Mouse (Mus musculus) CH12.LX (cell line): ENCODE results near the gene Ubald2. TPM values are rescaled to one million over a fixed set of nuclear protein-coding genes. Genes with fewer than 3 reads are reported as not detected.
"Not testable (repeated sequence)": the region's sequence is repeated elsewhere in the genome, so short reads cannot be mapped to it uniquely, and the experiment has no call there.

Source experiments
- DNase-seq: peaks from one replicate; pipeline ENCODE4 v3.0.0-alpha.2; 2013; ENCODE audit errors: extremely low read depth
- H3K27ac ChIP-seq: 2 replicates; pipeline ENCODE4 v1.5.1; 2012; ENCODE audit warnings: low read depth, mild to moderate bottlenecking, control low read depth, moderate library complexity; ENCODE audit not compliant: insufficient read depth
- H3K27me3 ChIP-seq: replicated peaks from 2 replicates; pipeline ENCODE3; 2012; ENCODE audit warnings: inconsistent platforms
- H3K36me3 ChIP-seq, 2 experiments: replicated peaks in 1 of 2; 2 replicates each; pipeline versions ENCODE3 to v1.6.1; 2012; ENCODE audit warnings: inconsistent platforms in 1 of 2, low read length in 1 of 2, mild to moderate bottlenecking in 1 of 2, mixed read lengths in 1 of 2, moderate library complexity in 1 of 2; ENCODE audit not compliant: control insufficient read depth in 1 of 2, insufficient read depth in 1 of 2
- H3K4me1 ChIP-seq, 2 experiments: 2 replicates each; pipeline ENCODE4 v1.6.1; 2012; ENCODE audit warnings: inconsistent platforms in 1 of 2, moderate library complexity in 1 of 2; ENCODE audit not compliant: insufficient read depth in 2 of 2, control insufficient read depth in 1 of 2
- H3K4me2 ChIP-seq: 2 replicates; pipeline ENCODE4 v1.6.1; 2012; ENCODE audit warnings: low read depth, mild to moderate bottlenecking, control low read depth; ENCODE audit not compliant: poor library complexity, insufficient read depth, severe bottlenecking
- H3K4me3 ChIP-seq, 3 experiments: fragments of 150-350 bp in 1 of 3; sonication (generic) in 1 of 3; replicated peaks in 1 of 3; 2 replicates each; pipeline versions ENCODE3 to v1.5.1; 2011 to 2012; ENCODE audit warnings: low read depth in 2 of 3, low read length in 2 of 3, mild to moderate bottlenecking in 2 of 3, moderate library complexity in 2 of 3, control low read depth in 1 of 3, improper control_type of control experiment in 1 of 3, inconsistent platforms in 1 of 3, mixed read lengths in 1 of 3; ENCODE audit not compliant: poor library complexity in 1 of 3
- H3K79me2 ChIP-seq: replicated peaks from 2 replicates; pipeline ENCODE4 v1.6.1; 2012; ENCODE audit warnings: mild to moderate bottlenecking, moderate library complexity; ENCODE audit not compliant: control insufficient read depth, poor library complexity, insufficient read depth, severe bottlenecking; ENCODE audit errors: extremely low read depth
- H3K9ac ChIP-seq: 2 replicates; pipeline ENCODE4 v1.6.1; 2012; ENCODE audit warnings: low read depth, mild to moderate bottlenecking, control low read depth, moderate library complexity; ENCODE audit not compliant: insufficient read depth
- H3K9me3 ChIP-seq: replicated peaks from 2 replicates; pipeline ENCODE3; 2012; ENCODE audit warnings: low read length, inconsistent platforms, mixed read lengths
- BHLHE40 ChIP-seq: IDR thresholded peaks from 2 replicates; pipeline ENCODE4 v1.6.1; 2011; ENCODE audit warnings: mild to moderate bottlenecking, low read depth, low read length, improper control_type of control experiment
- CHD1 ChIP-seq: IDR thresholded peaks from 2 replicates; pipeline ENCODE4 v1.6.1; 2012; ENCODE audit warnings: low read depth, low read length, improper control_type of control experiment, inconsistent platforms
- CHD2 ChIP-seq: IDR thresholded peaks from 2 replicates; pipeline ENCODE4 v1.6.1; 2011; ENCODE audit warnings: low read length, improper control_type of control experiment
- E2F4 ChIP-seq: IDR thresholded peaks from 2 replicates; pipeline ENCODE4 v1.6.1; 2011; ENCODE audit warnings: low read depth, low read length, improper control_type of control experiment; ENCODE audit not compliant: insufficient replicate concordance
- ELF1 ChIP-seq: IDR thresholded peaks from 2 replicates; pipeline ENCODE4 v1.6.1; 2014; ENCODE audit warnings: low read depth, mild to moderate bottlenecking, inconsistent platforms, low read length, improper control_type of control experiment
- EP300 ChIP-seq: IDR thresholded peaks from 2 replicates; pipeline ENCODE4 v1.6.1; 2011; ENCODE audit warnings: low read length, improper control_type of control experiment
- ETS1 ChIP-seq: conservative IDR thresholded peaks from 2 replicates; pipeline ENCODE4 v1.6.1; 2012; ENCODE audit warnings: low read depth, mild to moderate bottlenecking, inconsistent platforms, low read length, improper control_type of control experiment, moderate library complexity
- GABPA ChIP-seq: IDR thresholded peaks from 2 replicates; pipeline ENCODE4 v1.6.1; 2012; ENCODE audit warnings: low read depth, low read length, improper control_type of control experiment, inconsistent platforms; ENCODE audit not compliant: insufficient replicate concordance
- IRF4 ChIP-seq: IDR thresholded peaks from 2 replicates; pipeline ENCODE4 v1.6.1; 2014; ENCODE audit warnings: low read depth, mild to moderate bottlenecking, inconsistent platforms, low read length, improper control_type of control experiment
- JUND ChIP-seq: conservative IDR thresholded peaks from 2 replicates; pipeline ENCODE4 v1.6.1; 2011; ENCODE audit warnings: low read depth, low read length, improper control_type of control experiment
- KAT2A ChIP-seq: IDR thresholded peaks from 2 replicates; pipeline ENCODE4 v1.6.1; 2012; ENCODE audit warnings: low read length, improper control_type of control experiment, inconsistent platforms; ENCODE audit not compliant: insufficient replicate concordance
- MAX ChIP-seq: IDR thresholded peaks from 2 replicates; pipeline ENCODE4 v1.6.1; 2011; ENCODE audit warnings: low read length, improper control_type of control experiment
- MAZ ChIP-seq: IDR thresholded peaks from 2 replicates; pipeline ENCODE4 v1.6.1; 2012; ENCODE audit warnings: low read depth, mild to moderate bottlenecking, inconsistent platforms, low read length, improper control_type of control experiment, moderate library complexity
- MEF2A ChIP-seq: IDR thresholded peaks from 2 replicates; pipeline ENCODE4 v1.6.1; 2014; ENCODE audit warnings: low read depth, mild to moderate bottlenecking, inconsistent platforms, low read length, improper control_type of control experiment, borderline replicate concordance
- MXI1 ChIP-seq: IDR thresholded peaks from 2 replicates; pipeline ENCODE4 v1.6.1; 2011; ENCODE audit warnings: mild to moderate bottlenecking, low read depth, low read length, improper control_type of control experiment
- MYC ChIP-seq: IDR thresholded peaks from 2 replicates; pipeline ENCODE4 v1.6.1; 2011; ENCODE audit warnings: low read depth, mild to moderate bottlenecking, improper control_type of control experiment, low read length
- NELFE ChIP-seq: IDR thresholded peaks from 2 replicates; pipeline ENCODE4 v1.6.1; 2011; ENCODE audit warnings: low read depth, low read length, improper control_type of control experiment
- NRF1 ChIP-seq: IDR thresholded peaks from 2 replicates; pipeline ENCODE4 v1.6.1; 2014; ENCODE audit warnings: low read depth, mild to moderate bottlenecking, inconsistent platforms, low read length, improper control_type of control experiment, moderate library complexity
- POLR2A ChIP-seq: IDR thresholded peaks from 2 replicates; pipeline ENCODE4 v1.6.1; 2011; ENCODE audit warnings: low read depth, mild to moderate bottlenecking, improper control_type of control experiment, low read length
- POLR2AphosphoS2 ChIP-seq: IDR thresholded peaks from 2 replicates; pipeline ENCODE4 v1.6.1; 2011; ENCODE audit warnings: low read depth, low read length, improper control_type of control experiment
- RAD21 ChIP-seq: IDR thresholded peaks from 2 replicates; pipeline ENCODE4 v1.6.1; 2011; ENCODE audit warnings: low read depth, mild to moderate bottlenecking, low read length, improper control_type of control experiment, moderate library complexity
- RCOR1 ChIP-seq: conservative IDR thresholded peaks from 2 replicates; pipeline ENCODE4 v1.6.1; 2012; ENCODE audit warnings: low read depth, mild to moderate bottlenecking, inconsistent platforms, low read length, improper control_type of control experiment
- SIN3A ChIP-seq: IDR thresholded peaks from 2 replicates; pipeline ENCODE4 v1.6.1; 2012; ENCODE audit warnings: low read length, improper control_type of control experiment, inconsistent platforms
- SMC3 ChIP-seq: IDR thresholded peaks from 2 replicates; pipeline ENCODE4 v1.6.1; 2011; ENCODE audit warnings: low read depth, low read length, improper control_type of control experiment
- TBP ChIP-seq: conservative IDR thresholded peaks from 2 replicates; pipeline ENCODE4 v1.6.1; 2011; ENCODE audit warnings: low read depth, low read length, improper control_type of control experiment
- TCF12 ChIP-seq: IDR thresholded peaks from 2 replicates; pipeline ENCODE4 v1.6.1; 2014; ENCODE audit warnings: low read depth, mild to moderate bottlenecking, inconsistent platforms, low read length, improper control_type of control experiment
- USF1 ChIP-seq: IDR thresholded peaks from 2 replicates; pipeline ENCODE4 v1.6.1; 2014; ENCODE audit warnings: low read depth, mild to moderate bottlenecking, inconsistent platforms, low read length, improper control_type of control experiment
- ZC3H11A ChIP-seq: IDR thresholded peaks from 2 replicates; pipeline ENCODE4 v1.6.1; 2012; ENCODE audit warnings: low read depth, mild to moderate bottlenecking, inconsistent platforms, low read length, improper control_type of control experiment
- ZKSCAN1 ChIP-seq: IDR thresholded peaks from 2 replicates; pipeline ENCODE4 v1.6.1; 2012; ENCODE audit warnings: low read depth, inconsistent platforms, low read length, improper control_type of control experiment, borderline replicate concordance
- ZNF384 ChIP-seq: IDR thresholded peaks from 2 replicates; pipeline ENCODE4 v1.6.1; 2012; ENCODE audit warnings: low read depth, low read length, improper control_type of control experiment, inconsistent platforms
- dilution Hi-C: fragments of 300-500 bp; cut with MboI; formaldehyde crosslinking; loops from 2 replicates; pipeline ENCODE4 v1.14.3; 2020; ENCODE audit warnings: low sequenced_read_pairs; ENCODE audit not compliant: extremely low pct_unique_long_range_greater_than_20kb, extremely low pct_ligation_motif_present
- in situ Hi-C: fragments of 300-500 bp; cut with MboI; formaldehyde crosslinking; loops from 3 replicates; pipeline ENCODE4 v1.14.3; 2019; ENCODE audit warnings: low sequenced_read_pairs, low pct_ligation_motif_present, low pct_unique_long_range_greater_than_20kb, mixed read lengths
- polyA plus RNA-seq: library from polyadenylated mRNA; unstranded; fragments of >175 nt; gene quantifications from 2 replicates; pipeline ENCODE4 v1.2.1, GENCODE M21; 2012; ENCODE audit warnings: low read depth; ENCODE audit not compliant: insufficient read length
- total RNA-seq, 2 experiments: library from RNA; depleted of rRNA; stranded (reverse); fragments of 300-350 nt in 1 of 2; fragments of >200 nt in 1 of 2; gene quantifications; 2 replicates each; pipeline ENCODE4 v1.2.3; 2012 to 2014

The Ubald2 gene
- total and polyA plus RNA-seq, 3 experiments: 228 to 436 (median 336) TPM

- Histone ChIP-seq H3K4me1 (peaks cover 21 to 71% of the 10 kb centered on the region in 2 experiments), H3K4me2 (peak overlapping the region; percentile 24), H3K79me2 (peaks cover 54% of the 10 kb centered on the region), H3K9ac (peak overlapping the region; percentile 99), H3K4me3 (peak overlapping the region; percentile 61 to 99 (median 81)), H3K36me3 (peaks cover 10 to 14% of the 10 kb centered on the region in 2 experiments)
- DNase-seq, dilution Hi-C loops, H3K27ac ChIP-seq, H3K27me3 ChIP-seq, H3K9me3 ChIP-seq: not testable (repeated sequence)
- TF ChIP-seq NELFE (0 out of 2 replicates have a peak, but pooled peaks have one; percentile 5), ZNF384 (peak; percentile 80), CHD2 (0 out of 2 replicates have a peak, but pooled peaks have one; percentile 13)
- in situ Hi-C loops: loop anchor here (25.0 kb wide), 1 partner anchor 773 kb away; the partner anchor contains the start of gene Slc25a19
Measured at GRCm38 (mm10) chr11:116410415-116410814, 23.5 kb upstream of the Ubald2 start.

- Histone ChIP-seq H3K9ac (peak overlapping the region; percentile 99), H3K4me2 (peak overlapping the region; percentile 24), H3K27me3 (no peaks in the 10 kb centered on the region), H3K9me3 (no peaks in the 10 kb centered on the region), H3K4me3 (peak overlapping the region; percentile 61 to 99 (median 81)), H3K36me3 (peaks cover 10 to 14% of the 10 kb centered on the region in 2 experiments), H3K79me2 (peaks cover 59% of the 10 kb centered on the region), H3K27ac (peak overlapping the region; percentile 93), H3K4me1 (peaks cover 21 to 74% of the 10 kb centered on the region in 2 experiments)
- peak; percentile 42 for DNase-seq
- dilution Hi-C loops: no loop called here
- in situ Hi-C loops: loop anchor here (25.0 kb wide), 1 partner anchor 774 kb away; the partner anchor contains the start of gene Slc25a19
- TF ChIP-seq CHD1 (peak; percentile 96; the same call in 1 of the 2 replicates), SMC3 (no peak; the same call in none of the 2 replicates), USF1 (no peak), NELFE (peak; percentile 72; the same call in 1 of the 2 replicates), CHD2 (0 out of 2 replicates have a peak, but pooled peaks have one; percentile 11), JUND (0 out of 2 replicates have a peak, but pooled peaks have one; percentile 28), NRF1 (0 out of 2 replicates have a peak, but pooled peaks have one; percentile 19), SIN3A (no peak), MAX (peak; percentile 25), MYC (peak; percentile 68; the same call in 1 of the 2 replicates), MAZ (0 out of 2 replicates have a peak, but pooled peaks have one; percentile 48), ETS1 (peak; percentile 31; the same call in 1 of the 2 replicates), ZNF384 (0 out of 2 replicates have a peak, but pooled peaks have one; percentile 20), MXI1 (peak; percentile 23; the same call in 1 of the 2 replicates), BHLHE40 (peak; percentile 38; the same call in 1 of the 2 replicates), TBP (peak; percentile 51), E2F4 (no peak), GABPA (no peak), POLR2A (peak; percentile 51; the same call in 1 of the 2 replicates), MEF2A (no peak), EP300 (0 out of 2 replicates have a peak, but pooled peaks have one; percentile 33), ZC3H11A (no peak), TCF12 (0 out of 2 replicates have a peak, but pooled peaks have one; percentile 58), ELF1 (no peak), RCOR1 (peak; percentile 36; the same call in 1 of the 2 replicates), KAT2A (0 out of 2 replicates have a peak, but pooled peaks have one; percentile 52), ZKSCAN1 (no peak), RAD21 (no peak; the same call in 1 of the 2 replicates), POLR2AphosphoS2 (peak; percentile 86), IRF4 (0 out of 2 replicates have a peak, but pooled peaks have one; percentile 42)
Measured at GRCm38 (mm10) chr11:116411582-116411981, 22.3 kb upstream of the Ubald2 start.
